Mouse (Mus musculus) gastrocnemius, postnatal 4 days (tissue): ENCODE data around the gene Hydin. TPM values are rescaled to one million over a fixed set of nuclear protein-coding genes. Genes with fewer than 3 reads are reported as not detected.

Experiments
- DNase-seq, 2 experiments: peaks; one replicate each; pipeline ENCODE4 v3.0.0; 2021 to 2022; ENCODE audit warnings: low spot score in 2 of 2, mixed read lengths in 2 of 2
- total RNA-seq, 2 experiments: library from RNA; stranded (reverse); gene quantifications; 2 replicates each; pipeline ENCODE4 v1.2.3; 2021

Gene Hydin
- total RNA-seq, 2 experiments from 2014 or later = 0.41 to 0.44 TPM

GRCm38 (mm10) chr8:110431340-110431739, 164.6 kb downstream of the Hydin start:
- DNase-seq = no peak

- DNase-seq = no peak
Measured at GRCm38 (mm10) chr8:110440528-110440927, 173.8 kb downstream of the Hydin start.

GRCm38 (mm10) chr8:110444276-110444675, 177.5 kb downstream of the Hydin start:
- no peak for DNase-seq

- DNase-seq = no peak
Measured at GRCm38 (mm10) chr8:110450463-110450862, 183.7 kb downstream of the Hydin start.

- no peak for DNase-seq
Measured at GRCm38 (mm10) chr8:110454466-110454865, 187.7 kb downstream of the Hydin start.

GRCm38 (mm10) chr8:110457424-110457823, 190.6 kb downstream of the Hydin start:
- DNase-seq = no peak

- DNase-seq = no peak
Measured at GRCm38 (mm10) chr8:110462627-110463208, 195.9 kb downstream of the Hydin start.

- DNase-seq = no peak
Measured at GRCm38 (mm10) chr8:110463773-110464460, 197.1 kb downstream of the Hydin start.

- no peak for DNase-seq
Measured at GRCm38 (mm10) chr8:110465606-110466005, 198.8 kb downstream of the Hydin start.

GRCm38 (mm10) chr8:110477256-110477655, 210.5 kb downstream of the Hydin start:
- no peak for DNase-seq

GRCm38 (mm10) chr8:110478576-110478975, 211.8 kb downstream of the Hydin start:
- DNase-seq = no peak

- DNase-seq = no peak
Measured at GRCm38 (mm10) chr8:110479401-110479800, 212.6 kb downstream of the Hydin start.

- DNase-seq = no peak
Measured at GRCm38 (mm10) chr8:110482275-110482674, 215.5 kb downstream of the Hydin start.

- DNase-seq = no peak
Measured at GRCm38 (mm10) chr8:110485234-110485633, 218.5 kb downstream of the Hydin start.

GRCm38 (mm10) chr8:110486020-110486419, 219.2 kb downstream of the Hydin start:
- DNase-seq = no peak

- DNase-seq = no peak
Measured at GRCm38 (mm10) chr8:110487644-110488043, 220.9 kb downstream of the Hydin start.

GRCm38 (mm10) chr8:110489344-110489743, 222.6 kb downstream of the Hydin start:
- no peak for DNase-seq

GRCm38 (mm10) chr8:110491118-110491517, 224.3 kb downstream of the Hydin start:
- DNase-seq = no peak

- no peak for DNase-seq
Measured at GRCm38 (mm10) chr8:110496286-110496685, 229.5 kb downstream of the Hydin start.

GRCm38 (mm10) chr8:110500253-110500652, 233.5 kb downstream of the Hydin start:
- no peak for DNase-seq

- no peak for DNase-seq
Measured at GRCm38 (mm10) chr8:110500661-110501060, 233.9 kb downstream of the Hydin start.

GRCm38 (mm10) chr8:110501330-110501729, 234.6 kb downstream of the Hydin start:
- DNase-seq = no peak

- no peak for DNase-seq
Measured at GRCm38 (mm10) chr8:110502880-110503279, 236.1 kb downstream of the Hydin start.
